ENCODE assay signal across 10 mouse cellular contexts in genomic region chr2:65218318-65218717, GRCm38 (mm10). TPM values are rescaled to one million over a fixed set of nuclear protein-coding genes. Genes with fewer than 3 reads are reported as not detected.
A peak's percentile ranks its signal among the peaks of the same experiment; 100 is the strongest.
DNase-seq lines count a peak whose midpoint lies in the region; ATAC-seq and TF ChIP-seq lines count a peak whose summit lies in the region.
"Had no signal": no experiment of that assay in that cellular context is flagged by ENCODE, and none has a peak within 500 bp of the region (broad histone marks: within the 10 kb centered on the region; RNA-seq: fewer than 3 reads in every experiment).

No protein-coding gene starts in this region.

- no peak for TF ChIP-seq CTCF in Patski (IDR thresholded peaks at IDR 0.05)

- H3K27me3 ChIP-seq in heart, embryonic 10.5 days (ENCODE audit: insufficient read depth, poor library complexity, severe bottlenecking) = no peaks in the 10 kb centered on the region
- H3K27me3 ChIP-seq in Patski = no peaks in the 10 kb centered on the region
- H3K27me3 ChIP-seq in midbrain, embryonic 10.5 days (ENCODE audit: low read depth, poor library complexity, severe bottlenecking) = no peaks in the 10 kb centered on the region
- H3K27me3 ChIP-seq: limb, embryonic 13.5 days had no signal

- no peaks in the 10 kb centered on the region for H3K36me3 ChIP-seq in heart, embryonic 10.5 days
- no peaks in the 10 kb centered on the region for H3K36me3 ChIP-seq in midbrain, embryonic 10.5 days
- H3K36me3 ChIP-seq: limb, embryonic 13.5 days had no signal

- CTCF ChIA-PET in Patski (lab: Charles Lee) = interaction anchor here (0.9 to 1.2 kb wide), 2 partner anchors 10 to 18 kb away, joined by 5 to 6 read pairs; no protein-coding TSS in a partner anchor

- H3K4me3 ChIP-seq in heart, embryonic 10.5 days = no peak overlapping the region
- H3K4me3 ChIP-seq in midbrain, embryonic 10.5 days = no peak overlapping the region
- H3K4me3 ChIP-seq: erythroblast, embryonic 14.5 days; limb, embryonic 13.5 days had no signal

- no peaks in the 10 kb centered on the region for H3K9me3 ChIP-seq in heart, embryonic 10.5 days
- no peaks in the 10 kb centered on the region for H3K9me3 ChIP-seq in midbrain, embryonic 10.5 days (replicated peaks)
- H3K9me3 ChIP-seq: limb, embryonic 13.5 days had no signal

- in situ Hi-C loops in Patski (cut with MboI; ENCODE audit: low pct_unique_long_range_greater_than_20kb) = no loop called here

- WGBS in heart, embryonic 10.5 days = 85% methylated on average over 9 of the region's 9 CpGs
- WGBS in midbrain, embryonic 10.5 days = 88% methylated on average over 9 of the region's 9 CpGs

- peak; percentile 30 to 33 for DNase-seq in heart, postnatal 14 days
- no peak for DNase-seq in heart, embryonic 10.5 days (ENCODE audit: low spot score)
- peak; percentile 73 for DNase-seq in Patski (ENCODE audit: low read depth, low spot score)
- peak; percentile 52 to 72 for DNase-seq in cerebellum, postnatal 14 days
- peak; percentile 71 for DNase-seq in kidney, postnatal 10 days
- DNase-seq in yolk sac, embryonic 10.5 days (ENCODE audit: low spot score) = no peak
- no peak for DNase-seq in retina, postnatal 1 day
- DNase-seq in midbrain, embryonic 10.5 days (ENCODE audit: low spot score) = no peak

- H3K27ac ChIP-seq in heart, embryonic 10.5 days = no peak overlapping the region
- H3K27ac ChIP-seq in midbrain, embryonic 10.5 days (replicated peaks) = no peak overlapping the region
- H3K27ac ChIP-seq: limb, embryonic 13.5 days had no signal

- intact Hi-C loops in heart, postnatal 14 days (cut with DNase I) = no loop called here

- ATAC-seq in Patski = peak; percentile 76

- POLR2A ChIA-PET in Patski (lab: Charles Lee) = interaction anchor here (1.5 kb wide), 1 partner anchor 10 kb away, joined by 3 read pairs; no protein-coding TSS in a partner anchor

- H3K4me1 ChIP-seq in heart, embryonic 10.5 days = peaks cover 12% of the 10 kb centered on the region
- no peaks in the 10 kb centered on the region for H3K4me1 ChIP-seq in midbrain, embryonic 10.5 days
- H3K4me1 ChIP-seq: limb, embryonic 13.5 days had no signal

RNA-seq across cellular contexts. Expression of gene Cobll1, which starts 20.9 kb away (rescaled TPM):
- total RNA-seq in heart, postnatal 14 days (2021) = 10 to 100 TPM; 51.3 to 53.6 TPM
- 9.8 and 13.9 TPM in 2 replicates for polyA plus RNA-seq in heart, embryonic 10.5 days (2016; fragmentation: Nextera tagmentation; extraction: Ambion mirVana)
- 71.0 TPM for polyA plus RNA-seq in Patski (2021)
- 1.7 and 1.8 TPM in 2 replicates for polyA plus RNA-seq in midbrain, embryonic 10.5 days (2016; fragmentation: Nextera tagmentation; extraction: Ambion mirVana)
- polyA plus RNA-seq: erythroblast, embryonic 14.5 days had no signal

Comparison
In these comparisons a context has a peak if more than half of its experiments do, and no peak if none do; other contexts are left out.
1. DNase-seq: peak in heart, postnatal 14 days (2 of 2), Patski (single experiment), cerebellum, postnatal 14 days (2 of 2) and kidney, postnatal 10 days (single experiment); none in heart, embryonic 10.5 days (single experiment), yolk sac, embryonic 10.5 days (single experiment), retina, postnatal 1 day (single experiment) and midbrain, embryonic 10.5 days (single experiment).